Mouse (Mus musculus): ENCODE results near the gene Sdf2.

Sdf2 gene

GRCm38 (mm10) chr11:78245627-78246317 lies at the start of gene Sdf2, which contains the start of gene Supt6:
Gene Sdf2, plus strand, starts transcription at chr11:78245746.
Gene Supt6, minus strand, starts transcription at chr11:78245987.
- peak; percentile 93 for DNase-seq

DNA sequence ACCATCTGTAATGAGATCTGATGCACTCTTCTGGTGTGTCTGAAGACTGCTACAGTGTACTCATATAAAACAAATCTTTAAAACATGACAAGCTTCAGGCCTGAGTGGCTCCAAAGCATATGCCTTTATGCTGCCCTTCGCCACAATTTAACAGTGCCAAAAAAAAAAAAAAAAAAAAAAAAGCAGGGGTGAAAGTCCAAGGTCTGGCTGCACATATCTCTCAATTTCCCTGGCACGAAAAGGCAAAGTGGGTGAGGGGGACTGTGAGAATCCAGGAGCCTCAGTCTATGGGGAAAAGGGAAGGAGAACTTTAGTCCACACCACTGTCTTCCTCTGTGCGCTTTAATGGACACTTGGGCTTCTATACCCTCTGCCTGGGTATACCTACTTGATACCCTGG lies 43.2 kb upstream of the Sdf2 start:
- peak; percentile 33 for DNase-seq

- no peak for DNase-seq
Observed at GRCm38 (mm10) chr11:78204287-78204686, 41.3 kb upstream of the Sdf2 start.

DNA sequence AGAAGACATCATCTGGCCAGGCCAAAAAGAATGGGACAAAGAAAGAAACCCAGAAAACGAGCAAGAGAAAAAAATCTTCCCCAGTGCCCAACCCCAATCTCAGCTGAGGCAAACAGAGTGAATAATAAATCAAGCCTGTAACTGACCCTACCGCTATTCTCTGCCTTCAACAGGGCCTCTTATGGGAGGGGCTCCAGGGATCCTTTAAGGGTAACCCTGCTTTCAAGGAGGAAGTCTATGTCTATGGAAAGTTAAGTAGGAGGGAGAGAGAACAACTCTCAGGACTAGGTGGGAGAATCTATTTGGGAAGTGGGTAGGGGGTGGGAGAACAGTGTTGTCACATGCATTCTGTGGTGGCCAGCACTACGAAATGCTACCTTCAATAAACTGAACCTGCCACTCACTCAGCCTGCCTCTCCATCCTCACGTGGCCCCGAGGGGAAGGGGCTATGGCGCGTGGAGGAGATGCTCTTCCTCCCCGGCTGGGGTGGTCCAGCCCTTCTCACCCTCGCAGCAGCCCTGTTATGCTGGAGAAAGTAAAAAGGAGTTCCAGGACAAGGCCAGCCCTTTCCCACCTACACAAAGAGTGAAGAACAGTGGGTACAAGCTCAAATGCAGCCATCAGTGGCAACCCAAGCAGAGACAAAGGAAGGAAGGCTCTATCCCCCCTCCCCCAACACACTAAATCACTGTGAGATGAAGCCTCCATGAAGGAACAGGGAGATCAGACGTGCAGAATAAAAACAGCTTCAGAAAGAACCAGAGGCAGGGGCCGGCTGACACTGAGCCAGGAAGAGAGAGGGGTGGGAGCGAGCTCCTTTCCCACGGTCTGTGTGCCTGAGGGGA lies 40.0 kb upstream of the Sdf2 start:
- DNase-seq = no peak

DNA sequence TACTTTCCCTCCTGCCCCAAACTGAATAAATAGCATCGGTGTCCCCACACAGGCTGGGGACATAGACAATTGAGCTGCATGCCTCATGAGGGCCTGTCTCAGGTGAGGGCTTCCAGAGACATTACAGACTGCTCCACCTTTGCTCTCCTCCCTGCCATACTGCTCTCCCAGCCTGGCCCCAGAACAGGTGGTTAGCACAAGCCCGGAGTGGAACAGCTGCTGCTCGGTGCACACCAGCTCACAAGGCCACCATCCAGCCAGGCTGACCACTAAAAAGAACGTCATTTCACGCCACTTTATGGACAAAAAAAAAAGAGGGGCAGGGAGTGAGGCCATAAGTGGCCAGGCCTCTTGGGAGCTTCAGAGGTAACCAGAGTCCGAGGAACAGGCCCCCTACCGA lies 38.4 kb upstream of the Sdf2 start:
- DNase-seq = no peak

- DNase-seq = no peak
Observed at GRCm38 (mm10) chr11:78209886-78210285, 35.7 kb upstream of the Sdf2 start.

DNA sequence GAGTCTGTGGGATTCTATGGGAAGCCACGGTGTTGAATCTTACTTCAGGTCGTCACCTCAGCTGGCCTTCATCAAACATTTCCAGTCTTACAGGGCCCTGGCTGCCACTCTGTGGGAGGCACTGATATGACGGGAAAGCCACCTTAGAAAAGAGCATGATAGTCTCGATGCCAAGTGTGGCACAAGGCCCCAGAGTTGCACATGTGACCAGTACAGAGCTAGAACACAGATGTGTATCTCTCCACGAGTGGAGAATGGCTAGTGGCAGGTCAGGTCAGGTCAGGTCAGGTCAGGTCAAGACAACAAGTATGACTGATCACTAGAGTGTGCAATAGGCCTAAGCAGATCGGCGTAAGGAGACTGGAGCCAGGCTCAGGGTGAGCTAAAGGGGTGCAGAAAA lies 34.9 kb upstream of the Sdf2 start:
- DNase-seq = no peak

- no peak for DNase-seq
Observed at GRCm38 (mm10) chr11:78211513-78211912, 34.0 kb upstream of the Sdf2 start.

DNA sequence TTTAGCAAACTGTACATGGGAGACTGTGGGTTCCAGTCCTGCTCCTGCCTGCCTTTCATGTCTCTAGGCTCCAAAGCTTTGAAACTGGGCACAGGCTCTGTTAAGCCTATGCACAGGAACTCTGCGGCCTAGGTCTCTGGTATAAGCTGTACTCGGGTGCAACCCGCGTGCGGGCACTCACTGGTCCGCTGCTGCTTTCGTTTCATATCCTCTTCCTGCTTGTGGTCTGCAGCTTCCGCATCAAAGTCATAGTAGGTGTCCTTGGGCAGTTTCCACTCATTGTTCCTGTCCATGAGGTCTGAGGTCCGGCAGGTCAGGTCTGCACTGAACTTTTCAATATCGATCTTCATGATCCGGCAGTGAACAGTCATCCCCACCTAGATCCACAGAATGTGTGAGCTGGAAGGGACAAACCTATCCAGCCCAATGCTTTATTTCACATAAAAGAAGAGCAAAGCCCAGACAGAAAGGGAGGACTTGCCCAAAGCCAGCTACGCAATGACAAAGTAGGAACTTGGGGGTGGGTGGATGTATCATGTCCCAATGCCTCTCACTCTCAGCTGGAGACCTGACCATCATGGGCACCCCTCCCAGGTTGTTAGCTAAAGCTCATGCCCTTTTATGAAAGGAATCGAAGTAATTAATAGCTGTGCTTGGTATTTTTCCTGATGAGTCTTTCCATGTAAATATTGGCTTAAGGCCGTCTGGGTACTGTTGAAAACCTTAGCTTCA lies 32.3 kb upstream of the Sdf2 start:
- no peak for DNase-seq

GRCm38 (mm10) chr11:78215709-78216317 lies 29.7 kb upstream of the Sdf2 start:
- no peak for DNase-seq

DNA sequence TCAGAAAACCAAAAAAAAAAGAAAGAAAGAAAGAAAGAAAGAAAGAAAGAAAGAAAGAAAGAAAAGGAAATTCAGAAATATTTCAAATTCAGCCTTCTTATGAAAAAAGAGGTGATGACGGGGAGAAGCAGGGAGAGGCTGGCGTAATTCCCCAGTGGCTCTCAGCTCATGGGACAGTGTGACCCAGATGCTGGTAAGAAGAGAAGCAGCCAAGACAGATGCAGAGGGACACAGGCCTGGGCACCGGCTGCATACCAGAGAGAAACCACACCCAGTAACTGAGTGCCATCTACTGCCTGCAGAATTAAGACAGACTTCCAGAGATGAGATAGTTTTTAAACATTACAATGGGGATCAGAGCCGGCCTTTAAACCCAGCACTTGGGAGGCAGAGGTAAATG lies 22.0 kb upstream of the Sdf2 start:
- DNase-seq = no peak

DNA sequence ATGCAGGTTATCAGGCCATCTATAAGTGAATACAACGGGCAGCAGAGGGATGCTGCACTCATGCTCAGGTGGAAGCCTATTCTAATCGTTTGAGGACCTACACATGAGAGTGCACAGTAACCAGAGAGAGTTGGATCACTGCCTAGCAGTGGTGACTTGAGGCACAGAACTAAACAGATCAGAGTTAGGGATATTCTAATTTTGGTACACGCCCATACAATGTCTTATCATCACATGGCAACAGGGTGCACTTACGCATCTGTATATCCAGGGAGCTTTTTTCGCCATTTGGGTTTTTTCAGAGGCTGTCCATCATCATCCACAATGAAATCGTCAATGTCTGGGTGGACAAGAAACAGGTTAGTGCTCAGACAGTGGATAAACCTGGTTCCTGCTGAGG lies 14.0 kb upstream of the Sdf2 start:
- no peak for DNase-seq

DNA sequence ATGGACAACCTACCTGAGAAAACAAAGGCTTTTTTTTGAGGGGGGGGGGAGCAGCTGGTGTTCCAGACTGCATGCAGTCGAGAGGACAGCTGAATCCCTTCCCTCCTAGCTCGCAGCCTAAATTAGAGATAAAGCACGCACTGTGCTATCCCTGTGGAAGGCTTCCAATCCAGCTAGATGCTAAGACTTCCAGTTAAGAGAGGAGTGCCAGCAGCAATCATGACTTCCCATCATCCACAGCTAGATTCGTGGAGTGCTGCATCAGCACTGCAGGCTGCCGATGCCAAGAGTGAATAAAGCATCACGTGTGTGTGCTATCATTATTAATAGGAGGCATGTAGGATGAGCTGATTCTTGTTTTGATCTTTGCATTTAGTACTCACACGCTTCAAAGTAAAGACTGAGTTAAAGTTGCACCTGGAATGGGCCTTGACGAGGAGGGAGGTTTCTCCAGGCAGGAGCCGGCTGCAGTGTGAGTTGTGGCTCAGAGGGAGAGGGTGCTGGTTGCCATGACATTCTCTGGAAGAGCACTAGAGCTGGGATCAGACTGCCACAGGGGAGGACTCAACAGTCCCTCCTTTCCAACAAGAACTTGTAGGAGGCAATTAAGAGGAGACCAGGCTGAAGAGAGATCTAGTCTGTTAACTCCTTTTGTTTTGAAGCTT lies 5.2 kb upstream of the Sdf2 start:
- no peak for DNase-seq

GRCm38 (mm10) chr11:78245261-78245626 lies 302 bp upstream of the Sdf2 start:
- no peak for DNase-seq

GRCm38 (mm10) chr11:78246318-78247011 lies 919 bp downstream of the Sdf2 start:
- DNase-seq = no peak

DNA sequence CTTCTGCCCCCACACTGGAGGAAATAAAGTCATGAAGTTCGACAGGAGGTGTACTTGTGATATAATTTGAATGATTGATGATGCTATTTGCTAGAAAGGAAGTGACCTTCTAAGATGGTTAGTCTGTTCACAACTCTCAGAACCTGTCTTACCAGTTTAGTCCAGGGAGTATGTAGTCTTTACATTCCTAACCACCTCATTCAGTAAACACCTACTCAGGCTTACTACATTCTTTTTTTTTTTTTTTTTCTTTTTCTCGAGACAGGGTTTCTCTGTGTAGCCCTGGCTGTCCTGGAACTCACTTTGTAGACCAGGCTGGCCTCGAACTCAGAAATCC lies 1.4 kb downstream of the Sdf2 start:
- no peak for DNase-seq

DNA sequence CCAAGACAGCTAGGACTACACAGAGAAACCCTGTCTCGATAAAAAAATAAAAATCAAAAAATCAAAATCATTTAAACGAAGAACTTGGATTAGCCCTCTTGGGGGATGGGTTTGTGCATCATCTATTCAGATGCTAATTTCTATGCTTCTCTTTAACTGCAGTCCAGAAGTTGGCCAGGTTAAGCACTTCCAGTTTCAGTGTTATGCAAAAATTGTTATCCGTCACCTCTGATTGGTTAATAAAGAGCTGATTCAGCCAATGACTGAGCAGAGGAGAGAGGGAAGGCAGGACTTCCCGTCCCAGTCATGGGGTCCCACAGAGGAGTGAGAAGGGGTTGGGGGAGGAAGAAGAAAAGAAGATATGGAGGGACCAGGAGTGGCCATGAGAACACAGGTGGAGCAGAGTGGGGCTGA lies 2.2 kb downstream of the Sdf2 start:
- no peak for DNase-seq

DNA sequence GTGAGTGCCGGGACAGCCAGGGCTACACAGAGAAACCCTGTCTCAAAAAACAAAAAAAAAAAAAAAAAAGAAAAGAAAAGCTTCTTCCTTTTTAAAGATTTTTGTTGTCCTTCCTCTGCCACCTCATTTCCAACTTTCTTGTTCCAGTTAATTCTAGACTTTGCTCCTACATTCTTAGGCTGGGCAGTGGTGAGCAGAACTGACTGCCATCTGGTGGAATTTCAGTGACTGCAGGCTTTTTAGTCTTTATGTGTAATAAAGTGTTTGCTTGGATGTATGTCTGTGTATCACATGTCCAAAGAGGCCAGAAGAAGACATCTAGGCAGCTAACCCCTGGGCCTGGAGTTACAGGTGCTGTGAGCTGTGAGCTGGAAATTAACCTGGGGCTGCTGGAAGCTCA lies 11.1 kb downstream of the Sdf2 start:
- DNase-seq = peak; percentile 35

- DNase-seq = no peak
Observed at GRCm38 (mm10) chr11:78260489-78261258, 15.1 kb downstream of the Sdf2 start.

DNA sequence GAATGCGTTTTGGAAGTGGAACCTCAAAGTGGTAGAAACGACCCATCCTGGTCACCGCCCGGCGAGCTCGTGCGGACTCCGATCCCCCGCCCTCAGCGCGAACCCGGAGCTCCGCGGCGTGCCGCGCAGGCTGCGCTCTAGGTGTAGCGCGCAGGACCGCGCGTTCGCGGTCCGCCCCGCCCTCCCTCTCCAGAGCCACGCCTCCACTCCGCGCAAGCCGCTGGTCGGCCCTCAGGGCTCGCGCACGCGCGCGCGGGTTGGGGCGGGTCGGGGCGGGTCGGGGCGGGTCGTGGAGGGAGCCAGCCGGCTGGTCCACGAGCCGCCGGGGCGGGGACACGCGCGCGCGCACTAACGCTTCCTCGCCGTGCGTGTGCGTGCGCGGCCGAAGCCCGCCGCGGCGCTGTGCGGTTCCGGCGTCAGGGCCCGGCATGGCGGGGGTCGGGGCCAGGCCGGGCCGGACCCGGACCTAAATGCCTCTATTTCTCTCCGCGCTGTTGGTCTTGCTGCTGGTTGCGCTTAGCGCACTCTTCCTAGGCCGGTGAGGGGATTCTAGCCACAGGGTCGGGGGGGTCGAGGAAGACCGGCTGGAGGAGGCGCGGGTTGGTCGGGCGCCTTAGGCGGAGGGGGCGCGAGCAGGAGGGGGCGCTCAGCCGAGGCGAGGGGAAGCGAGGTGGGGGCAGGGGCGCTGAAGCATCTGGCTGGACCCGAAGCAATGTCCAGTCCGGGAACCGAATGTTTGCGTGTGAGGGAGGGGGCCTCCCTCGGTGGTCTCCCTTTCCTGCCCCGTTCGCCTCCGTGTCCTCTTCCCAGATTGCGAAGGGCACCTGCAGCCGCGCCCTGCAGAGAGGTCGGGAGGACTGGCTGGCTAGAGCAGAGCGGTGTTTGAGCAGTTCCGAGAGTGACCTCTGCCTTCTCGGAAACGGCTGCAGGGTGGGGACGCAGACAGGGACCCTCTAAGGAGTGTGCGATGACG lies 16.1 kb downstream of the Sdf2 start, which contains the start of gene 2610507B11Rik:
TSS of gene 2610507B11Rik (plus strand) at position 373 of the 973 bp plus-strand sequence.
- DNase-seq = peak; percentile 97
